Mouse (Mus musculus): Measurements from ENCODE around the gene Gria1.
A peak's percentile ranks its signal among the peaks of the same experiment; 100 is the strongest.

Gene Gria1

DNA sequence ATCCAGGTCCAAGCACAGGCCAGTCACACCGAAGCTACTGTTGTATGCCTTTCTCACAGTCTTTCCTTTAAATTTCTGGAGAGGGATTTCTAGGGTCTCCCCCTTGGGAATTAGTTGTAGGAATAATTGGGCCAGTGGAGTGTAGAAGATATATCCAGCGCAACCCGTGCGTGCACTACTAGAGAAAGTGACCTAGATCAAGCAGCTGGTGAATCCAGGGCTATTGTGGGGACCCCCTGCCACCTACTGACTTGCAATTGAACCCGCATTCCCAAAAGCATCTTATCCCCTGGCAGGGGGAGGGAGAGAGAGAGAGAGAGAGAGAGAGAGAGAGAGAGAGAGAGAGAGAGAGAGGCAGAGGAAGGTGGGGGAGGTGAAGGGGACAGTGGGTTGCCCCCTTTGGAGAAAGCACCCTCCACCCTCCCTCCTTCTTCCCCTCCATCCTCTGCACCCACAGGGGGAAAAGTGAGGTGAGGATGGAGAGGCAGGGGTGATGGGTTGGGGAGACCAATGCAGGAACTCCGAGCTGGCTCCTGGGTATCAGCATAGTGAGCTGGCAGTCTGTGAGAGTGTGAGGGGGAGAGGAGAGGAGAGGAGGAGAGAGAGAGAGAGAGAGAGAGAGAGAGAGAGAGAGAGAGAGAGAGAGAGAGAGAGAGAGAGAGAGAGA is at the start of gene Gria1:
Gria1 (plus strand) TSS at position 364 of the 667 bp plus-strand sequence.
- DNase-seq (ENCODE audit: low spot score in 2 of 2), result no peak

DNA sequence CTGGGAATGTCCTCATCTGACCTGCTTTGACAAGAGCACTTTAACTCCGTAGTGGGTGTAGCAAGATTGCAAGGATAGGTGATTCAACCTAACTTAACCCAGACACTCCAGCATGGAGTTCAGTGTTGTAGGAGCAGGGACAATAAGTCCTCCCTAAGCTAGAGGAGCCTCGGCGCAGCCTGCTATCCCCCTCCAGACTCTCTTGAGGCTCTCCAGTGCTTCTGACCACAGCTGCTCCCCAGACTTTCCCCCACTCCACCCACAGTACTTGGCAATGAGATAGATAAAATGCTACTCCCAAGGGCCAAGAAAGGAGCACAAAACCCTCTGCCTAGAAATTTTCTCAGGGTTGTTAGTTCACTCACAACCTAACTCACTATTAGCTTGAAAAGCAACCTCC is 49.4 kb upstream of the Gria1 start:
- no peak for DNase-seq (ENCODE audit: low spot score in 2 of 2)

GRCm38 (mm10) chr11:56972814-56973213 is 38.4 kb upstream of the Gria1 start:
- DNase-seq (ENCODE audit: low spot score in 2 of 2), result no peak

DNA sequence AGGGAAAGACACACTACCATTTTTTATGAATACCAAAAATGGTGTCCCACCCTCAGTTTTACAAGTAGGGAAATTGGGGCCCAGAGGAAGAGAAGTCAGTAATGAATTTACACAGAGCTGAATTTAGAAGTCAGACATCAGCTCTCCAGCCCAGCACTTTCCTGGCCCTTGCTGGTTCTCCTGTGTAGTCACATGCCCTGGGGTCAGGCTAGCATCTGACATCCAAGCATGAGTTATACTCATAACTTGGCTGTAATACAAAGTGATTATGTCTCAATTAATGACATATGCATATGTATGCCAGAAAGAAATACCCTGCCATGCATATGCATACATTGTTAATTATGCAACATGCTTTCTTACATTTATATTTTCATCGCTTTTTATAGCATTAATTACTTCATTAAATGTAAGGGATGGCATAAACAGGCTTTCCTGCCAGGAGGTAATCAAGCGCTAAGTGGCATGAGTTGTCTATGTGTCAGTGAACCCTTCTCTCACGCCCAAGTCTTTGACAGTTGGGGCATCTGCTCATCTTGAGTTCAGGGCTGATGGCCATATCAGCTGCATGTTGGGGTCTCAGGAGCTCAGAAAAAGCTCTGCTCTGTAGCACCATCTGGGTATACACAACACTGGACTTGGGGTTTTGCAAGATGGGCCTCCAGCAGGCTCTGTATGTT is 26.7 kb upstream of the Gria1 start:
- DNase-seq (ENCODE audit: low spot score in 2 of 2), result no peak

DNA sequence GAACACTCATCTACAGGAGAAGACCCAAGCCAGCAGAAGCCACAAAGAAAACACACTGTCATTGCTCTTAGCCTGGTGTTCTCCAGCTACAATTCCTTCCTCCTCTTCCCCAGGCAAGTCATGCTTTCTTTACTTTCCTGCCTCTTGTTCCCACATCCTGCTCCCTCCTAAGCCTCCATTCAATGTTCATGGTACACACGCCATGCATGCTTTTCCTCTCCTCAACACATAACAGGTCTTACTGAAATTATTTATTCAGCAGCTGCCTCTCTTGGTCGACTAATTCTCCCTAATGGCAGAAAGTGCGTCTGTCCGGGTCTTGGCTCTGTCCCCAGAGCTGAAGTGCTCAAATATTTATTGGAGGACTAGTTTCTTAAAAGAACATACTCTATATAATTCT is 25.7 kb upstream of the Gria1 start:
- no peak for DNase-seq (ENCODE audit: low spot score in 2 of 2)

DNA sequence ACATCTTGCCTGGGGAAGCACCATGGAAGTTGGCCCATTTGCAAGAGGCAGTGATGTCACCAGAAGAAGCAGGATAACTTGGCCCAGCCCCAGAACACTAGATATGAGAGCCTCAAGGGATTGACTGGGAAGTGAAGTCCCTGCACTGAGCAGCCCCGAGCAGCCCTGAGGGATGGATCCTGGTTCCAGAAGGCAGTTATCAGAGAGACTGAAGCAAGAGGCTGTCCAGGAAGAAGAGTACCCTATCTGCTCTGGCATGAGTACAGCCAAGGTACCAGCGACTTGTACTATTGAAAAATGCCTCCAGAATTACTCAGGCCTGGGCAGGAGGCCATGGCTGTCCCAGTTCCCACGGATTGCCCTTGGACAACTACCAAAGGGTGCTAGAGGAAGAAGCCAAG is 11.6 kb upstream of the Gria1 start:
- DNase-seq (ENCODE audit: low spot score in 2 of 2), result no peak

- no peak for DNase-seq (ENCODE audit: low spot score in 2 of 2)
Observed at GRCm38 (mm10) chr11:57004611-57005010, 6.6 kb upstream of the Gria1 start.

GRCm38 (mm10) chr11:57005341-57005740 is 5.8 kb upstream of the Gria1 start:
- DNase-seq (ENCODE audit: low spot score in 2 of 2), result no peak

- DNase-seq (ENCODE audit: low spot score in 2 of 2), result no peak
Observed at GRCm38 (mm10) chr11:57007790-57008189, 3.4 kb upstream of the Gria1 start.

- DNase-seq (ENCODE audit: low spot score in 2 of 2), result peak in 1 of 2 experiments; percentile 40
Observed at GRCm38 (mm10) chr11:57010611-57011010, 576 bp upstream of the Gria1 start.

DNA sequence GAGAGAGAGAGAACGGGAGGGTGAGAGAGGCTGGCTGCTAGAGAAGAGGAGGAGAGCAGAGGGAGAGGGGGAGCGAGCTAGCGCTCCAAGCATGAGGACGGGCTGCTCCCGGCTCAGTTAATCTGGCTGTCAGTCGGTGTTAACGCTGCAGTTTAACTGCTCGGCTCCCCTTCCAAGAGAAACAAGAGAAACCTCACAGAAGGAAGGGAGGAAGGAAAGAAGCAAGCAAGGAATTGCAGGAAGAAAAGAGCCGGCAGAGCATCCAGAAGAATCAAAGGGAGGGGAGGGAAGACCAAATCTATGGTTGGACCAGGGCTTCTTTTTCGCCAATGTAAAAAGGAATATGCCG is 478 bp downstream of the Gria1 start:
- peak; percentile 55 to 71 for DNase-seq (ENCODE audit: low spot score in 2 of 2)

DNA sequence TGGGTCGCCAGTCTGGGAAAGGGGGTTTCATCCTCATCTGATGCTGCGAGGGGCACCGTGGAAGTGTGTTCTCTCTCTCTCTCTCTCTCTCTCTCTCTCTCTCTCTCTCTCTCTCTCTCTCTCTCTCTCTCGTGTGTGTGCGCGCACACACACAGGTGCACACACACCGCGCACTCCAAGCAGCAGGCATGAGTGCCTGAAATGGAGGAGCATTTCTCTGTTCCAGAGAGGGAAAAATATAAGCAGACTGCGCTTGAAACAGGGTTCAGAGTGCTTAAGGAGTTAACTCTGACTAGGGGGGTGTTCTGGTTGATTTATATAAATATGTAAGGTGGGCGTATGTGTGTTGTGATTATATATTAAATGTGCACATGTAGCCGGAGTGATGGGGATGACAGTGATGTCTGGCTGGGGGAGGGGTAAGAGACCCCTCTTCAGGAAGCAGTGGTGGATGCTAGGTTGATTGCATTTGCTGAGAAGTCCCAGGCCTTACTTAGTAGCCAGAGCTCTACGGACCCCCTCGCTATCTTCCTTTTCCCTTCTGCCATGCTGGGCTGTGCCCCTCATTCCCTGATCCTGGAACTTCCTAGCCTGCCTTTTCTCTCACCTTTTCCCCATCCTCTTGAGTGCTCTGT is 1.2 kb downstream of the Gria1 start:
- no peak for DNase-seq (ENCODE audit: low spot score in 2 of 2)

DNA sequence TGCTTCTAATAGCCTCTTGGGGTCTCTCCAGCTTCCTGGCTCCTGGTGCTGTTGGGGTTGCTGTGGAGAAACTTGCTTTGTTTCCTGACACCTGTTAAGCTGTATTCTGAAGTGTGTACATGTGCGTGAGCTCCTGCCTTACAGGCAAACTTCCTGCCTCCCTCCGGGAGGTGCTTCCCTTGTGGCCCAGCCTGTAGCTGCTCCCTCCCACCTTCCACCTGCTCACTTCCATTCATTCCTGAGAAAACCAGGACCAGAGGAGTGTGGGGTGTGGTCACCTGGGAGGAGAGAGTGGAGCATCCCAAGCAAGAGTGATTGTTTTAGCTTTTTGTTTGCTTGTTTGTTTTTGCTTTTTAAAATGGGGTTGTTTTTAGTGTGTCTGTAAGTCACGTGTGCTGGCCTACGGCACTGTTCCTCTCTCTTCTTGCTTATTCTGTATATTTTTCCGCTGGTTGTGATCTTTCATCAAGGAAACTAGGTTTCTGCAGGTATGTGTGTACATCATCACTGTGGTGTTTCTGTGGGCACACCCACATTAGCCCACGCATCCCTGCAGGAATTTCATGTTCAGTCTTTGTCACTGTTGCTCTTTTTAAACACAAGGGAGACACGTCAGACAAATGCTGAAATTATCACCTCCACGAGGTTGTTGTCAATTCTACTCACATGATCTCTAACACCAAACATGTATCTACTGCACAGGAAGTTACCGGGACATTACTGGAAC is 2.4 kb downstream of the Gria1 start:
- DNase-seq (ENCODE audit: low spot score in 2 of 2), result peak in 1 of 2 experiments; percentile 39

DNA sequence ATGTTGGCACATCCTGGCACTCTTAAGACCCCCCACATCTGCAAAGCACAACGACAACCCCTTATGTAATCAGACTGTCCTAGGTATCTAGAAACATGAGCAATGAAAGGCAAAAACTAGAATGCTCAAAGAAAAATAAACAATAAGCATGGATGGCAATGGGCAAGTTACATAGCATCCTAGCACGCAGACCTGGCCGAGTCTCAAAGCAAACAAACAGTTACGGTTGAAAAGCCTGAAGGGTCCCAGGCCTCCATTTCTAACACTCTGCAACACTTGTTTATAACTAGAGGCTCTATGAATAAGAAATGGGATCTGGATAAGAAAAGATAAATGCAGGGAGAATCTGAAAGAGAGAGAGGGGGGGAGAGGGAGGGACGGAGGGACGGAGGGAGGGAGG is 3.2 kb downstream of the Gria1 start:
- no peak for DNase-seq (ENCODE audit: low spot score in 2 of 2)

- DNase-seq (ENCODE audit: low spot score in 2 of 2), result no peak
Observed at GRCm38 (mm10) chr11:57018536-57018935, 7.3 kb downstream of the Gria1 start.

GRCm38 (mm10) chr11:57022400-57022799 is 11.2 kb downstream of the Gria1 start:
- no peak for DNase-seq (ENCODE audit: low spot score in 2 of 2)

GRCm38 (mm10) chr11:57030448-57030847 is 19.3 kb downstream of the Gria1 start:
- DNase-seq (ENCODE audit: low spot score in 2 of 2), result peak; percentile 45 to 87

- DNase-seq (ENCODE audit: low spot score in 2 of 2), result peak; percentile 83 to 93
Observed at GRCm38 (mm10) chr11:57038807-57039206, 27.6 kb downstream of the Gria1 start.

GRCm38 (mm10) chr11:57039306-57039705 is 28.1 kb downstream of the Gria1 start:
- peak in 1 of 2 experiments; percentile 42 for DNase-seq (ENCODE audit: low spot score in 2 of 2)

GRCm38 (mm10) chr11:57042057-57042456 is 30.9 kb downstream of the Gria1 start:
- peak in 1 of 2 experiments; percentile 38 for DNase-seq (ENCODE audit: low spot score in 2 of 2)

GRCm38 (mm10) chr11:57044146-57044545 is 33.0 kb downstream of the Gria1 start:
- DNase-seq (ENCODE audit: low spot score in 2 of 2), result peak in 1 of 2 experiments; percentile 64
